Mouse (Mus musculus) liver, adult 2 months (tissue): ENCODE results near the gene Snx32.

Experiments used
- CTCF ChIP-seq: fragments of 200-500 bp; IDR thresholded peaks from 2 replicates; pipeline ENCODE4 v1.5.1; 2011; ENCODE audit warnings: low read depth, low read length, control low read depth
- POLR2A ChIP-seq: fragments of 200-500 bp; IDR thresholded peaks from 2 replicates; pipeline ENCODE4 v1.6.1; 2011; ENCODE audit warnings: low read length, control low read depth; ENCODE audit not compliant: insufficient read depth; ENCODE audit errors: extremely low read depth

DNA sequence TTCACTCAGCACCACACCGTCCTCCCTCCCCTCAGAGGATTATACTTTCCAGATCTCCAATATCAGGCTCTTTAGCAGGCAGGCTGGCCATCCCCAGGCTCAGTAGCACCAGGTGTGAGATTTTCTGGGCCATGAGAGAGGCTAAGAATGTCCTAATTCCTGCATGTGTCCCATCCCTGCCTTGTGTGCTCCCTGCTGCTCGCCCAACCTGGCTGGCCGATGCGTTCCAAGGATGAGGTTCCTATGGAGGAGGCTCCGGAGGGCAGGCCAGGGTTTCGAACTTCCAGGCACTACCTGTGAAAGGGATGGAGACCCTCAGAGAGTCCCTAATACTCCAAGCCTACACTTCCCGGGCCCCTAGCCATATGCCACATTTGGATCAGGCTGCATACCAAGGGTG is 24.5 kb downstream of the Snx32 start:
- TF ChIP-seq CTCF, result no peak
- no peak for TF ChIP-seq POLR2A
